Mouse (Mus musculus) heart, embryonic 14.5 days (tissue): ENCODE measurements around the gene Pramef6. TPM values are rescaled to one million over a fixed set of nuclear protein-coding genes. Genes with fewer than 3 reads are reported as not detected.
"Not testable (repeated sequence)": the region's sequence is repeated elsewhere in the genome, so short reads cannot be mapped to it uniquely, and the experiment has no call there.

Source experiments
- ATAC-seq: fragments of 200-750 bp; cut with Nextera tagmentation; 2 replicates; pipeline ENCODE4 v1.8.0; 2017; ENCODE audit warnings: low read depth, moderate TSS enrichment; ENCODE audit not compliant: insufficient number of reproducible peaks, insufficient read depth, low FRiP score
- H3K27ac ChIP-seq, 2 experiments: fragments of 200-500 bp in 1 of 2; fragments of 300-500 bp in 1 of 2; sonication (generic) in 1 of 2; replicated peaks in 1 of 2; 2 replicates each; pipeline ENCODE4 v1.5.1; 2012 to 2014; ENCODE audit warnings: low read depth in 2 of 2, low read length in 2 of 2, control low read depth in 1 of 2, mild to moderate bottlenecking in 1 of 2, mixed read lengths in 1 of 2; ENCODE audit not compliant: control insufficient read depth in 1 of 2, insufficient read depth in 1 of 2
- H3K27me3 ChIP-seq: fragments of 300-500 bp; sonication (generic); 2 replicates; pipeline ENCODE4 v1.6.1; 2014; ENCODE audit warnings: mild to moderate bottlenecking, low read length, control low read depth; ENCODE audit not compliant: control insufficient read depth, insufficient read depth
- H3K36me3 ChIP-seq: fragments of 300-500 bp; sonication (generic); 2 replicates; pipeline ENCODE4 v1.6.1; 2014; ENCODE audit warnings: mild to moderate bottlenecking, control low read depth, low read length, mixed read lengths; ENCODE audit not compliant: control insufficient read depth, insufficient read depth
- H3K4me1 ChIP-seq, 2 experiments: fragments of 200-500 bp in 1 of 2; fragments of 300-500 bp in 1 of 2; sonication (generic) in 1 of 2; 2 replicates each; pipeline ENCODE4 v1.6.1; 2012 to 2014; ENCODE audit warnings: low read length in 2 of 2, control low read depth in 1 of 2, mixed read lengths in 1 of 2; ENCODE audit not compliant: control insufficient read depth in 2 of 2, insufficient read depth in 2 of 2
- H3K4me2 ChIP-seq: fragments of 300-500 bp; sonication (generic); 2 replicates; pipeline ENCODE4 v1.6.1; 2014; ENCODE audit warnings: mild to moderate bottlenecking, low read length
- H3K4me3 ChIP-seq, 2 experiments: fragments of 200-500 bp in 1 of 2; fragments of 300-500 bp in 1 of 2; sonication (generic) in 1 of 2; 2 replicates each; pipeline ENCODE4 v1.5.1; 2012 to 2014; ENCODE audit warnings: low read length in 2 of 2, mild to moderate bottlenecking in 2 of 2, control low read depth in 1 of 2, low read depth in 1 of 2, moderate library complexity in 1 of 2; ENCODE audit not compliant: control insufficient read depth in 1 of 2, insufficient read depth in 1 of 2
- H3K9ac ChIP-seq: fragments of 300-500 bp; sonication (generic); 2 replicates; pipeline ENCODE4 v1.6.1; 2014; ENCODE audit warnings: mild to moderate bottlenecking, low read length
- H3K9me3 ChIP-seq: fragments of 300-500 bp; sonication (generic); 2 replicates; pipeline ENCODE4 v1.6.1; 2016; ENCODE audit warnings: low read length, control low read depth; ENCODE audit not compliant: control insufficient read depth
- WGBS: fragments of 180-500 bp; shearing (Covaris S2); extraction: QIAGEN DNeasy Blood & Tissue Kit; methylation state at CpG from one replicate; pipeline ENCODE4 v1.1.7; 2014; 5-methylcytosine and 5-hydroxymethylcytosine counted together
- polyA plus RNA-seq: library from polyadenylated mRNA; unstranded; fragments of >200 nt; fragmentation: Nextera tagmentation; extraction: Ambion mirVana; gene quantifications from 2 replicates; pipeline ENCODE4 v1.2.1, GENCODE M21; 2014

The Pramef6 gene
- polyA plus RNA-seq, result not detected in 2 replicates

DNA sequence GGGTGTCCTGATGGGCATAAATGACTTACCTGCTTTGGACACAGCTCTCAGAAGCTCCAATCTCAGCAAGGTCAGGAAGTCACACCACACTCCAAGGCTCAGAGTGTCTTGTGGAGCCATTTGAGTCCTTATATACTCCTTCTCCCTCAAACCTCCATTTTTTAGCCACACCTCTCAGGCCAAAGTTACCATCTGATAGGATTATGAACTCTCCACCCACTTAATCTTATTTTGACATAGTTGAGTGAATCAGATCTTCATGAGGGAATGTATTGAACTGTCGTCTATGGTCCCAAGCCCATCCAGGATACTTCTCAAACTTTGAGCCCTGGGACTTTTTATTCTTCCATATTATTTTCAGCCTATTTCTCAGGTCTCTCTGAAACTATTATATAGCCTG, at the start of gene Pramef6:
Gene Pramef6 (minus strand): TSS at position 101 of the 400 bp plus-strand sequence.
- H3K9ac ChIP-seq, H3K9me3 ChIP-seq, H3K27me3 ChIP-seq, H3K27ac ChIP-seq, ATAC-seq, H3K4me1 ChIP-seq, H3K36me3 ChIP-seq, H3K4me2 ChIP-seq, H3K4me3 ChIP-seq: not testable (repeated sequence)
- WGBS, result 79% methylated on average over 1 of the region's 1 CpGs

DNA sequence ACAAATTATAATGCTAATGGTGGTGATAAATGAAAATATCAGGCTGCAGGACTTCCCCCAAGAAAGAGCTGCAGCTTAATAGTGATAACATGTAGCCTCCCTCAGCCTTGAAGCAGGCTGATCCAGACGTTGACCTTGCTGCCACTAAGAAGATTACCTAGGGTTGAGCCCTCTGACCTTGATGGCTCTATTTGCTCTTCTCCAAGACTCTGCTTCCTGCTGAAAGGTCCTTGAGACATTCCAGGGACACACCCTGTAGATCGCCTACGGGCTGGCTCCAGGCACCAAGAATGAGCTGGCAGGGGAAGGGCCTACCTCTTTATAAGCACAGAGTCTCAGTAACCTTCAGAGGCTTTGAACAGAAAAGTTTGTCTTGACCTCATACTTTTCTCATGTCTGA, 5.8 kb downstream of the Pramef6 start:
- not testable (repeated sequence) for H3K4me1 ChIP-seq, H3K9ac ChIP-seq, H3K4me3 ChIP-seq, H3K27ac ChIP-seq, H3K27me3 ChIP-seq, H3K9me3 ChIP-seq, ATAC-seq, H3K36me3 ChIP-seq, H3K4me2 ChIP-seq
- 64% methylated on average over 3 of the region's 3 CpGs for WGBS

DNA sequence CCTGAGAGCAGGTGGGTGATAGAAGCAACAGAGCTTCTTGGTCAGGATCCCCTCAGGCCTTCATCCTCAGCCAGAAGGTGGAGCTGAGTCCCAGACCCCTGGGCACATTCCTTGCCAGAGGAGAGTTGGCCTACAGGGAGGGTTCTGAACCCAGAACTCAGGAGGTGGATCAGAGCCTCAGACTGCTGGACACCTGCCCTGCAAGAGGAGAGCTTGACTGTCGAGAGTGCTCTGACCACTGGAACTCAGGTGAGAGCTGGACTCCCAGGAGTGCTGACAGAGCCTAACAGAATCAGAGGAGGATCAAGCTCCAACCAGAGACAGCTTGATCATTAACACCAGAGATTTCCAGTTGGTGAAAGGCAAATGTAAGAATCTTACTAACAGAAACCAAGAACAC, 17.8 kb downstream of the Pramef6 start:
- H3K27me3 ChIP-seq, H3K36me3 ChIP-seq, H3K27ac ChIP-seq, H3K4me2 ChIP-seq, H3K9ac ChIP-seq, ATAC-seq, H3K9me3 ChIP-seq, H3K4me3 ChIP-seq, H3K4me1 ChIP-seq: not testable (repeated sequence)
- WGBS, result 69% methylated on average over 1 of the region's 1 CpGs

DNA sequence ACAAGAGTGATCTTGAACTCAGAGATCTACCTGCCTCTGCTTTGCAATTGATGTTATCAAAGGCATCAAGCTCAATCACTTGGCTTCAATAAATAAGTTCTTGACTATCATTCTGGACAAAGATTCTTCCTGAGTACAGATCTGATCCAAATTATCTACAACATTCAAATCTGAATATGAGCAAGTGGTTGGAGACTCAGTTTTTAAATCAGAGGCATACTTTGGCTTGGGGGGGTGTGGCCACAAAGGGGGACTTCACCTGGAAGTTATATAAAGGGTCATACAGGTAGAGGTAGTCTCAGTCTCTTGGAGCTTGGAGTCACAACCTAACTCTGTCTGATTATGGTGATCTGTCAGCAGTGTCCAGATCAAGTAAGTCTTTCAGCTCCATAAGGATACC, 54.0 kb downstream of the Pramef6 start, which contains the start of gene Gm13103:
Gene Gm13103 (plus strand): TSS at position 301 of the 400 bp plus-strand sequence.
- not testable (repeated sequence) for ATAC-seq, H3K4me1 ChIP-seq, H3K4me3 ChIP-seq, H3K4me2 ChIP-seq, H3K9ac ChIP-seq, H3K27me3 ChIP-seq, H3K36me3 ChIP-seq, H3K27ac ChIP-seq
- peaks cover 15% of the 10 kb centered on the region for H3K9me3 ChIP-seq

Other genes starting within 250 kb of the Pramef6 start
- gene Gm13088, start 243.1 kb downstream of the Pramef6 start, polyA plus RNA-seq, result not detected in 2 replicates
- not detected in 2 replicates for gene Gm13089, start 197.7 kb downstream of the Pramef6 start, polyA plus RNA-seq
- not detected in 2 replicates for gene Gm13078, start 180.9 kb downstream of the Pramef6 start, polyA plus RNA-seq
- not detected in 2 replicates for gene Gm13023, start 111.0 kb downstream of the Pramef6 start, polyA plus RNA-seq
- not detected in 2 replicates for gene Gm13084, start 84.3 kb downstream of the Pramef6 start, polyA plus RNA-seq
- not detected in 2 replicates for gene Gm13103, start 53.9 kb downstream of the Pramef6 start, polyA plus RNA-seq
- gene Pramef25, start 50.6 kb upstream of the Pramef6 start, polyA plus RNA-seq, result not detected in 2 replicates
- gene Gm13101, start 66.6 kb upstream of the Pramef6 start, polyA plus RNA-seq, result not detected in 2 replicates
- gene Pramef17, start 94.0 kb upstream of the Pramef6 start, polyA plus RNA-seq, result not detected in 2 replicates
- gene Pramel4, start 158.7 kb upstream of the Pramef6 start, polyA plus RNA-seq, result not detected in 2 replicates
- gene Gm13102, start 206.1 kb upstream of the Pramef6 start, polyA plus RNA-seq, result not detected in 2 replicates